Mouse (Mus musculus) limb, embryonic 12.5 days (tissue): ENCODE data around the gene BC004004. TPM values are rescaled to one million over a fixed set of nuclear protein-coding genes. Genes with fewer than 3 reads are reported as not detected.

ENCODE experiments used
- ATAC-seq: fragments of 200-750 bp; cut with Nextera tagmentation; 2 replicates; pipeline ENCODE4 v1.8.0; 2017; ENCODE audit warnings: low read depth, moderate TSS enrichment; ENCODE audit not compliant: insufficient number of reproducible peaks, insufficient read depth, low FRiP score, low TSS enrichment
- H3K27ac ChIP-seq: fragments of 300-500 bp; sonication (generic); 2 replicates; pipeline ENCODE4 v1.5.1; 2016; ENCODE audit warnings: mild to moderate bottlenecking, moderate library complexity
- H3K27me3 ChIP-seq: fragments of 300-500 bp; sonication (generic); 2 replicates; pipeline ENCODE4 v1.6.1; 2016; ENCODE audit warnings: mild to moderate bottlenecking, moderate library complexity
- H3K36me3 ChIP-seq: fragments of 300-500 bp; sonication (generic); 2 replicates; pipeline ENCODE4 v1.6.1; 2016; ENCODE audit warnings: mild to moderate bottlenecking, moderate library complexity
- H3K4me1 ChIP-seq: fragments of 300-500 bp; sonication (generic); replicated peaks from 2 replicates; pipeline ENCODE4 v1.6.1; 2016
- H3K4me2 ChIP-seq: fragments of 300-500 bp; sonication (generic); 2 replicates; pipeline ENCODE4 v1.6.1; 2016; ENCODE audit warnings: mild to moderate bottlenecking, moderate library complexity
- H3K4me3 ChIP-seq: fragments of 300-500 bp; sonication (generic); replicated peaks from 2 replicates; pipeline ENCODE4 v1.5.1; 2016; ENCODE audit warnings: mild to moderate bottlenecking
- H3K9ac ChIP-seq: fragments of 300-500 bp; sonication (generic); replicated peaks from 2 replicates; pipeline ENCODE4 v1.6.1; 2016; ENCODE audit warnings: mild to moderate bottlenecking, moderate library complexity
- H3K9me3 ChIP-seq: fragments of 300-500 bp; sonication (generic); 2 replicates; pipeline ENCODE4 v1.6.1; 2016; ENCODE audit warnings: mild to moderate bottlenecking, moderate library complexity
- WGBS: fragments of 180-500 bp; shearing (Covaris S2); methylation state at CpG from one replicate; pipeline ENCODE4 v1.1.7; 2016; 5-methylcytosine and 5-hydroxymethylcytosine counted together
- polyA plus RNA-seq: library from polyadenylated mRNA; unstranded; fragments of >200 nt; fragmentation: Nextera tagmentation; extraction: Ambion mirVana; gene quantifications from 2 replicates; pipeline ENCODE4 v1.2.1, GENCODE M21; 2016

Gene BC004004
- 45.7 and 52.8 TPM in 2 replicates for polyA plus RNA-seq

- H3K27ac ChIP-seq, result peak within 1 kb of the TSS; percentile 89
- H3K9ac ChIP-seq, result peak within 1 kb of the TSS; percentile 91
- under 1% methylated on average over 56 of the region's 63 CpGs for WGBS
- H3K36me3 ChIP-seq, result no peaks in the 10 kb centered on the region
- H3K9me3 ChIP-seq, result no peaks in the 10 kb centered on the region
- no peaks in the 10 kb centered on the region for H3K27me3 ChIP-seq
- H3K4me3 ChIP-seq, result peak within 1 kb of the TSS; percentile 86
- ATAC-seq, result peak; percentile 86
- peak within 1 kb of the TSS; percentile 70 for H3K4me2 ChIP-seq
- peaks cover 24% of the 10 kb centered on the region for H3K4me1 ChIP-seq
These were observed at the start of gene BC004004 for GRCm38 (mm10) chr17:29268682-29269348. Gene BC004004 (plus strand): TSS chr17:29268788.

DNA sequence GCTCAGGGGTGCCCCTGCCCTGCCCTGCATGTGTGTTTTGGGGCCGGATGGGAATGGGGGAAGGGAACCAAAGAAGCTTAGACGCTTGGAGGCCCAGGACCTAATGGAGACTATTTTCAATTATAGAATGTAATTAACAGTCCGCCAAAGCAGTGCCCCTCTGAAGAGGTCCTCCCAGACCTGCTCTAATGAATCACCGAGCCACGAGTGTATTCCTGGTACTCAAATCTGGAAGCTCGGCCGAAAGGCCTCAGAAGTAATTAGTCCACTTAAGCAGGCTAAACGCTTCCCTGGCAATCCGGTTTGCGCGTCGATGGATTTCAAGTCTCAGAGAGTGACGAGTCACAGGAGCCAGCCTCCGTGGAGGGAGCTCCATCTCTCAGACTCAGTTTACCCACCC is 48.0 kb upstream of the BC004004 start:
- no peaks in the 10 kb centered on the region for H3K36me3 ChIP-seq
- H3K27me3 ChIP-seq, result no peaks in the 10 kb centered on the region
- no peak for ATAC-seq
- no peak overlapping the region; the same call in 1 of the 2 replicates for H3K9ac ChIP-seq
- H3K4me2 ChIP-seq, result no peak overlapping the region
- H3K4me1 ChIP-seq, result peaks cover 16% of the 10 kb centered on the region; the same call in 1 of the 2 replicates
- no peak overlapping the region for H3K4me3 ChIP-seq
- WGBS, result 44% methylated on average over 14 of the region's 14 CpGs
- H3K9me3 ChIP-seq, result no peaks in the 10 kb centered on the region
- H3K27ac ChIP-seq, result 0 out of 2 replicates have a peak overlapping the region, but pooled peaks have one; percentile 29

- no peaks in the 10 kb centered on the region for H3K4me1 ChIP-seq
- H3K9ac ChIP-seq, result no peak overlapping the region
- H3K9me3 ChIP-seq, result no peaks in the 10 kb centered on the region
- no peak overlapping the region for H3K27ac ChIP-seq
- H3K4me2 ChIP-seq, result no peak overlapping the region
- no peak overlapping the region for H3K4me3 ChIP-seq
- H3K36me3 ChIP-seq, result no peaks in the 10 kb centered on the region
- no peak for ATAC-seq
- H3K27me3 ChIP-seq, result peaks cover 20% of the 10 kb centered on the region
- WGBS, result 55% methylated on average over 10 of the region's 10 CpGs
These were observed 37.5 kb upstream of the BC004004 start for GRCm38 (mm10) chr17:29231109-29231508.

GRCm38 (mm10) chr17:29236111-29236510 is 32.5 kb upstream of the BC004004 start:
- ATAC-seq, result no peak
- no peak overlapping the region for H3K4me3 ChIP-seq
- H3K27me3 ChIP-seq, result peaks cover 64% of the 10 kb centered on the region
- H3K9me3 ChIP-seq, result no peaks in the 10 kb centered on the region
- H3K4me2 ChIP-seq, result no peak overlapping the region
- no peak overlapping the region for H3K9ac ChIP-seq
- H3K36me3 ChIP-seq, result no peaks in the 10 kb centered on the region
- H3K4me1 ChIP-seq, result peaks cover 23% of the 10 kb centered on the region
- 49% methylated on average over 7 of the region's 7 CpGs for WGBS
- no peak overlapping the region for H3K27ac ChIP-seq

DNA sequence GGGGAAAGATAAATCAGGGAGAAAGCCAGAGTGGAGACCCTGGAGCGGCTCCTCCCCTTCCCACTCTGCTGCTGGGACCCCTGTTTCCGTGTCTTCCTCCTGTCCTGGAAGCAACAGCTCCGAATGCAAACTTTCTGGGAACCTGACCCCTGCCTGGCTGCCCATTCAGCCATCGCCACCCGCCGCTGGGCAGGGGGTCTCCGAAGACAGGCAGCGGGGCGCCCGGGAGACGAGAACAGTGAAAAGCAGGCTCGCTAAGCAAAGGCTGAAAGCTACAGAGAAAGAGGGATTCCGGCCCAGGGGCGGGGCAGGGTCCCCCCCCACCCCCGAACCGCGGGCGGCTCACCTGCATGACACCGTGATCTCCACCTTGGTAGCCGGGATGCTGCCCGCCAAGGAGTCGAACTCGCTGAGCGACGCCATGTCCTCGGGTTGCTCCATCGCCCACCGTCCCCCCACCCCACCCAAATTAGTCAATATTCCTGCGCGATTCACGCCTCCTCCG is 31.3 kb upstream of the BC004004 start:
- WGBS, result under 1% methylated on average over 32 of the region's 32 CpGs
- no peak overlapping the region for H3K27ac ChIP-seq

DNA sequence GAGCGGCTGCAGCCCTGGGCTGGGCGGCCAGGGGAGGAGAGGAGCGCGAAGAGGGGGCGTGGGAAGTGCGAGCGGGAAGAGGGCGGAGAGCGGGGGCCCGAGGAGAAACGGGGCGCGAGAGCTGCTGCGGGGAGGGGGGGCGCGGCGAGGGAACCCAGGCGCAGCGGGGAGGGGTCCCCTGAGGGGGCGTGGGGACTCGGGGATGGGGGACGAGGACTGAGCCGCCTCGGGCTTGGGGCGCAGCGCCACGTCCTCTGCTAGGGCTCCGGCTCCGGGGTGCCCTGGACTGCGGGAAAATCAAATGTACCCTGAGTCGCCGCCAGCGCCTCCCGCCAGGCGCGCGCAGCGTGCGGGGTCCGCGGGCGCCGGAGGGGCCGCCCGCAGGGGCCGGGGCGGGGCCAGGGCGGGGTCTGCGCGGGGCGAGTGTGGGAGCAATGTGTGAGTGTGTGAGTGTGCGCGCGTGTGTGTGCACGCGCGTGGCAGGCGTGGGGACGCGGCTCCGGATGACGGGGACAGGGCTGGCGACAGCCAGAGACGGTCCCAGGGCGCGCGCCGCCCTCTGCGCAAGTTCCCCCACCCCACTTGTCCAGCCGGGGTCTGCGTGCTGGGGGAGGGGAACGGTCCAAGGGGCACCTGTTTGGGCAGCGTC is 30.7 kb upstream of the BC004004 start, which contains the start of gene Cpne5:
Gene Cpne5, minus strand, starts transcription at position 396 of the 649 bp plus-strand sequence.
- peak within 1 kb of the TSS; percentile 68 for H3K4me3 ChIP-seq
- H3K27ac ChIP-seq, result no peak within 1 kb of the TSS
- 0% methylated on average over 71 of the region's 73 CpGs for WGBS
- no peaks in the 10 kb centered on the region for H3K36me3 ChIP-seq
- peak within 1 kb of the TSS; percentile 100 for H3K4me2 ChIP-seq
- H3K4me1 ChIP-seq, result peaks cover 23% of the 10 kb centered on the region
- no peak for ATAC-seq
- peaks cover 71% of the 10 kb centered on the region for H3K27me3 ChIP-seq
- H3K9me3 ChIP-seq, result no peaks in the 10 kb centered on the region
- peak within 1 kb of the TSS; percentile 67 for H3K9ac ChIP-seq

More for the DNA sequence above, 31.3 kb upstream of the BC004004 start:
- peaks cover 23% of the 10 kb centered on the region for H3K4me1 ChIP-seq
- no peaks in the 10 kb centered on the region for H3K9me3 ChIP-seq
- H3K27me3 ChIP-seq, result peaks cover 65% of the 10 kb centered on the region
- no peak for ATAC-seq
- H3K4me3 ChIP-seq, result peak overlapping the region; percentile 68
- no peaks in the 10 kb centered on the region for H3K36me3 ChIP-seq
- H3K9ac ChIP-seq, result peak overlapping the region; percentile 67
- H3K4me2 ChIP-seq, result peak overlapping the region; percentile 100

DNA sequence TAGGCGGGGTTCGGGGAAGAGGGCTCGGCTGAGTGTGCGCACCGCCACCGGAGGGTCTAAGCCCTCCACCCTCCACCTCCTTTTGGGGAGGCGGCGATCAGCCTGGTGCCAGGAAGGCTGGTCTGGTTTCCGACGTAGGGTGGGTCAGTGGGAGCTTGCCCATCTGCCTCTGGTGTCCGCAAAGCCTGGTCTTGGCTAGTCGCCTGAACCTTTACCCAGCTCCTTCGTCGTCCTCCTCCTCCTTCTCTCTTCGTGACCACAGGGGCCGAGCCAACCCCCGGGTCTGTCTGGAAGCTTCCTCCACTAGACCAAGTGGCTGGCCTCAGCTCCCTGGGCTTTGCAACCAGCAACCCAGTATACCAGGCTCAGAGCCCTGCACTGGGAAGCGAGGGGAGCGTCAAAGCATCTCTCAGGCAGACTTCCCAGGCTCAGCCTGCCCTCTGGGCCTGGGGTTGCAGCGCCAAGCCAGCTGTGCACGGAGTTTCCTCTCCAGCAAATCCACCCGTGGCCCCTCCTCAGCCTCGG is 30.1 kb upstream of the BC004004 start:
- Histone ChIP-seq H3K9ac (peak overlapping the region; percentile 67), H3K4me1 (peaks cover 23% of the 10 kb centered on the region), H3K4me3 (peak overlapping the region; percentile 68), H3K9me3 (no peaks in the 10 kb centered on the region), H3K27ac (no peak overlapping the region), H3K36me3 (no peaks in the 10 kb centered on the region), H3K4me2 (peak overlapping the region; percentile 100), H3K27me3 (peaks cover 71% of the 10 kb centered on the region)
- WGBS, result 2% methylated on average over 22 of the region's 23 CpGs
- ATAC-seq, result no peak

DNA sequence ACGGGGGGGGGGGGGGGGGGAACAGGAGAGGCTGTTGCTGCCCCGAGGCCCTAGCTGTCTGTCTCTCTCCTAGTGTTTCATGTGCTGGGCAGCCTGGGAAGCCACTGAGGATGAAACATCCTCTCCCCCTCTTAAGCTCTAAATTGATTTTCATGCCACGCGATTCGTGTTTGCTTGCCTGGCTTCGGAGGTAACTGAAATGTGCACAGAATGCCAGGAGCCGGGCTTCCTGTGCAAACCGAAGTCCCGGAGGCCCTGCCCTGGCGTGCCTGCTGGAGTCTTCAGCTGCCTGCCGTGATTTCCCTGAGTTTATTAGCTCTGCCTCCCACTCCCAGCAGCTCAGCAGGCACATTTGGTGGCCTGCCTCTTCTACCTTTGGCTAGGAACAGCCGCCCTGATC is 23.7 kb upstream of the BC004004 start:
- Histone ChIP-seq H3K4me1 (peaks cover 22% of the 10 kb centered on the region), H3K4me3 (no peak overlapping the region), H3K4me2 (peak overlapping the region; percentile 40), H3K36me3 (peaks cover 14% of the 10 kb centered on the region), H3K9me3 (no peaks in the 10 kb centered on the region), H3K9ac (peak overlapping the region; percentile 31; the same call in 1 of the 2 replicates), H3K27ac (peak overlapping the region; percentile 53; the same call in 1 of the 2 replicates), H3K27me3 (peaks cover 14% of the 10 kb centered on the region)
- ATAC-seq, result no peak
- WGBS, result 17% methylated on average over 11 of the region's 12 CpGs

- Histone ChIP-seq H3K9ac (no peak overlapping the region), H3K4me2 (no peak overlapping the region; the same call in 1 of the 2 replicates), H3K4me1 (peaks cover 22% of the 10 kb centered on the region), H3K4me3 (no peak overlapping the region), H3K36me3 (peaks cover 22% of the 10 kb centered on the region), H3K27ac (no peak overlapping the region), H3K9me3 (no peaks in the 10 kb centered on the region), H3K27me3 (peaks cover 7% of the 10 kb centered on the region; the same call in 1 of the 2 replicates)
- ATAC-seq, result no peak
- 33% methylated on average over 7 of the region's 7 CpGs for WGBS
These were observed 22.9 kb upstream of the BC004004 start for GRCm38 (mm10) chr17:29245725-29246124.

GRCm38 (mm10) chr17:29246602-29247001 is 22.0 kb upstream of the BC004004 start:
- Histone ChIP-seq H3K27ac (0 out of 2 replicates have a peak overlapping the region, but pooled peaks have one; percentile 35), H3K4me1 (peaks cover 22% of the 10 kb centered on the region), H3K36me3 (peaks cover 31% of the 10 kb centered on the region), H3K9me3 (no peaks in the 10 kb centered on the region), H3K4me2 (no peak overlapping the region), H3K4me3 (no peak overlapping the region), H3K27me3 (peaks cover 7% of the 10 kb centered on the region; the same call in 1 of the 2 replicates), H3K9ac (no peak overlapping the region)
- no peak for ATAC-seq
- WGBS, result 14% methylated on average over 5 of the region's 5 CpGs

DNA sequence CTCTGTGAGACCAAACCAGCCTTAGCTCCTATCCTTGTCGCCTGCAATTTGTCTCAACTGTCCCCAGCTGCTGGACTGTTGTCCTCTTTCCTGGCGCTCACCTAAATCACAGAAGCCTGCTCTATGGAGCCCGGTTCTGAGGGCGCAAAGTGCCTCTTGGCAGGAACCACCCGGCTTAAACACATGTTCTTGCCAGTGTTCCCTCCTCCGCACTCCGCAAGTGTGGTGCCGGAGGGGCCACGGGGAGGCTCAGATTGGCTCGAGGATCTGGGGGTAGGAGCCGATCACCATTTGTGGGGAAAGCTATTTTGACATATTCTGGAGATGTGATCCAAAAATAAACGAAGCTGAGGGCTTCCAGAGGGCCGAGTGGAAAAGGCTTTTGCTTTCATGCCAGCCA is 20.7 kb upstream of the BC004004 start:
- Histone ChIP-seq H3K27ac (no peak overlapping the region), H3K9ac (no peak overlapping the region), H3K4me2 (no peak overlapping the region), H3K4me1 (peaks cover 27% of the 10 kb centered on the region), H3K36me3 (peaks cover 43% of the 10 kb centered on the region), H3K27me3 (peaks cover under 1% of the 10 kb centered on the region; the same call in 1 of the 2 replicates), H3K4me3 (no peak overlapping the region), H3K9me3 (no peaks in the 10 kb centered on the region)
- no peak for ATAC-seq
- 79% methylated on average over 13 of the region's 13 CpGs for WGBS
